Mouse (Mus musculus) heart, adult 2 months (tissue): ENCODE measurements around the gene Rnf227.

Experiments
- CTCF ChIP-seq: fragments of 200-600 bp; IDR thresholded peaks from 2 replicates; pipeline ENCODE4 v1.8.1; 2022; ENCODE audit warnings: antibody characterized with exemption, mild to moderate bottlenecking, moderate library complexity
- EP300 ChIP-seq: fragments of 200-500 bp; IDR thresholded peaks from 2 replicates; pipeline ENCODE4 v1.6.1; 2011; ENCODE audit warnings: low read depth, low read length, control low read depth; ENCODE audit not compliant: insufficient read depth
- POLR2A ChIP-seq: fragments of 200-500 bp; IDR thresholded peaks from 2 replicates; pipeline ENCODE4 v1.6.1; 2011; ENCODE audit warnings: mild to moderate bottlenecking, low read depth, low read length, control low read depth; ENCODE audit not compliant: insufficient read depth

DNA sequence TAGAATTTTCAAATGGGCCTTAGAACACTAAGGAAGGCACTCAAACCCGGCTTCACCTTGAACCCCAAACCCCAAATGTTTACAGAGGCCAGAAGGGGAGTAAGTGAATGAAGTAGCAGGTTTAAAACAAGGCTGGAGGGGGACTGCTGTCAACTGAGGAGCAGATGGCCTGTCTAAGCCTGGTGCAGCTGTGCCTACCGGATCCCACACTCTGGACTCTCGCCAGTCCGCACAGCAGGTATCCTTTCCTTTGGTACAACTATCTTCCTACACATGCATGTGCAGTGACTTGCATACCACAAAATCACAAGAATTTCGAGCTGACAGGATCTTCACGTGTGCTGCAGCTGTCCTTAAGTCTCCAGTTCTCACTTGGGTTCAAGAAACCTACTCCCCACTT lies 18.3 kb upstream of the Rnf227 start:
- no peak for TF ChIP-seq POLR2A
- no peak for TF ChIP-seq CTCF
- no peak for TF ChIP-seq EP300
